Mouse (Mus musculus) bone marrow macrophage, adult 2 months (primary cell): ENCODE results near the gene Unc45a. TPM values are rescaled to one million over a fixed set of nuclear protein-coding genes. Genes with fewer than 3 reads are reported as not detected.

Experiments used
- H3K27ac ChIP-seq: 2 replicates; pipeline ENCODE4 v1.5.1; 2012; ENCODE audit warnings: low read depth, low read length; ENCODE audit not compliant: insufficient read depth
- H3K4me1 ChIP-seq: 2 replicates; pipeline ENCODE4 v1.6.1; 2012; ENCODE audit warnings: low read length; ENCODE audit not compliant: control insufficient read depth, insufficient read depth
- H3K4me3 ChIP-seq: 2 replicates; pipeline ENCODE4 v1.5.1; 2012; ENCODE audit warnings: mild to moderate bottlenecking, low read length, moderate library complexity; ENCODE audit not compliant: insufficient read depth
- CTCF ChIP-seq: IDR thresholded peaks from 2 replicates; pipeline ENCODE4 v1.5.1; 2012; ENCODE audit warnings: low read depth, mild to moderate bottlenecking, low read length, moderate library complexity
- POLR2A ChIP-seq: IDR thresholded peaks from 2 replicates; pipeline ENCODE4 v1.6.1; 2012; ENCODE audit warnings: mild to moderate bottlenecking, low read depth, low read length, borderline replicate concordance
- polyA plus RNA-seq: library from polyadenylated mRNA; stranded (reverse); fragments of >200 nt; gene quantifications from 2 replicates; pipeline ENCODE4 v1.2.4, GENCODE M21; 2012; ENCODE audit not compliant: missing spikeins, insufficient read depth, insufficient read length

Unc45a gene
- polyA plus RNA-seq, 1 experiment: 17.6 TPM

DNA sequence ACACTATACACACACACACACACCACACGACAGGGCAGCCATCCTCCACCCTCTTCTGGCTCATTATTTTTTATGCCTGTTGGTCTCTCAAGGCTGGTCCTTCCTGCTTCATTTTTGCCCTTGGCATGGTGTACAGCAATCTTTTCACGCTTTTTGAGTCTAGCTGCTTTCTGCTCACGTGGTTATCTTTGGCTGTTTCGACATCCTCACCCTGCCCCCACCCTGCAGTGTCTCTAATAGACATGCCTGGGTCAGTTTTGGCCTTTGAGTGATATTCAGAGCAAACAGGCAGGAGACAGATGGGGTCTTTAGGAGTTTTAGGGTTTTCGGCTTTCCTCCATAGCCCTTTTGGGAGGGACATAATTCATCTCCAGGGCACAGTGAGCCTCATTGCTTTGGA, 6.0 kb upstream of the Unc45a start:
- Histone ChIP-seq H3K4me3 (no peak overlapping the region), H3K4me1 (peaks cover 26% of the 10 kb centered on the region), H3K27ac (no peak overlapping the region)
- TF ChIP-seq POLR2A (no peak), CTCF (no peak)

DNA sequence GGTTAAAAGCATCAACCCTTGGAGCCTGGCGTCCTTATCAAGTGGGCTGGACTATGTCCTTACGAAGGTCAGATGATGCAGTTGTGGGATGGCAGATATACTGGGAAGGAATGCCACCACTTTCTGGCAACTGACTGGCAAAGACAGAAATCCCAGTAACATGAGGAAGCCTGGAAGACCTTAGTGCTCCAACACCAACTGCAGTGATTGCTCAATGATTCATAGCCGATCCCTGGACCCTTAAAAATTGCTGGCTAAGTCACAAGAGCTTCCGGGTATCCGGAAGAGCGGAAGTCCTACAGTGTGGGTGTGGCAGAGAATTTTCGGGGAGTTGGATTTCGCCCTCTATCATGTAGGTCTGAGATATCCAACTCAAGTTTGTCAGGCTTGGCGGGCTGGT, 5.4 kb upstream of the Unc45a start:
- Histone ChIP-seq H3K4me1 (peaks cover 26% of the 10 kb centered on the region), H3K27ac (no peak overlapping the region), H3K4me3 (no peak overlapping the region)
- TF ChIP-seq POLR2A: no peak
- no peak for TF ChIP-seq CTCF

DNA sequence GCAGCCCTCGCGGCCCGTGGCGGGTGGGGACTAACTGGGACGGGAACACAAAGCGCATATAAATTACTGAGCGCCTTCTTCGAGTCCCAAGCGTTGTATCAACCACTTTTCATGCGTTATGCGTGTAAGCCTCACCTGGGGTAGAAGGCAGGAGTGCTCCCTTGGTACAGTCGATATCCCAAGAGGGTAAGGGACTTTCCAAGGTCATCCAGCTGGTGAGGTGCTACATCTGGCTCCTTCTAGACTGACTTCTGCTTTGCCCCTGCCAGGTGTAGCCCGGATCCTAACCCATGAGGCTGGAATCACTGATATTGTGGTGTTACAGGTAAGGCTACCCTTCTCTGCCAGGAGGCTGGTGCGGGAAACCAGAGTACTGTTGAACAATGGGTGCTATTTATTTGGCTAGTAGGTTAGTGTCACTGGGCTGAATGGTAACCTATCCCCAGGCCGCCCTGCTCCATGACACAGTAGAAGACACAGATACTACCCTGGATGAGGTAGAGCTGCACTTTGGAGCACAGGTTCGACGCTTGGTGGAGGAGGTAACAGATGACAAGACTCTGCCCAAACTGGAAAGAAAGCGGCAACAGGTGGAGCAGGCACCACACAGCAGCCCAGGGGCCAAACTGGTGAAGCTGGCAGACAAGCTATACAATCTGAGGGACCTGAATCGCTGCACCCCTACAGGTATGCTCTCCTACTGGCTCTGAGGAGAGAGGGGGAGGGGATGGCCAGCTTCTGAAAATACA, 2.6 kb upstream of the Unc45a start:
- Histone ChIP-seq H3K27ac (peak overlapping the region; percentile 22; the same call in 1 of the 2 replicates), H3K4me1 (peaks cover 30% of the 10 kb centered on the region), H3K4me3 (peak overlapping the region; percentile 73)
- TF ChIP-seq POLR2A: no peak
- no peak for TF ChIP-seq CTCF

DNA sequence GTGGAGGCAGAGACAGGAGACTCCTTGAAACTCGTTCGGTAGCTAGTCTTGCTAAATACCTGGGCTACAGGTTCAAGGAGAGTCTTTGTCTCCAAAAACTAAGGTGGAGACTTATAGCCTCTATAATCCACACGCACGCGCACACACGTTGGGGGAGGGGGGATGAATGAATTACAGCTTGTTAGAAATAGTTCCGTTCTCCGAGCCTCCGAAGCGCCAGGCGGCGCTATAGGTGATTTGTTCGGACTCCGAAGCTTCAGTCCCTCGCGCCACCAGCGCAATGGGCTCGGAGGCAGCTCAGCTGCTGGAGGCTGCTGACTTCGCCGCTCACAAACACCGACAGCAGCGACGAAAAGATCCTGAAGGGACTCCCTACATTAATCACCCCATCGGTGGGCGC, 2.1 kb upstream of the Unc45a start, which contains the start of gene Hddc3:
TSS of gene Hddc3 (plus strand) at position 247 of the 400 bp plus-strand sequence.
- H3K4me1 ChIP-seq: peaks cover 30% of the 10 kb centered on the region
- TF ChIP-seq CTCF (peak; percentile 71), POLR2A (0 out of 2 replicates have a peak, but pooled peaks have one; percentile 74)
- peak within 1 kb of the TSS; percentile 73 for H3K4me3 ChIP-seq
- peak within 1 kb of the TSS; percentile 22; the same call in 1 of the 2 replicates for H3K27ac ChIP-seq

DNA sequence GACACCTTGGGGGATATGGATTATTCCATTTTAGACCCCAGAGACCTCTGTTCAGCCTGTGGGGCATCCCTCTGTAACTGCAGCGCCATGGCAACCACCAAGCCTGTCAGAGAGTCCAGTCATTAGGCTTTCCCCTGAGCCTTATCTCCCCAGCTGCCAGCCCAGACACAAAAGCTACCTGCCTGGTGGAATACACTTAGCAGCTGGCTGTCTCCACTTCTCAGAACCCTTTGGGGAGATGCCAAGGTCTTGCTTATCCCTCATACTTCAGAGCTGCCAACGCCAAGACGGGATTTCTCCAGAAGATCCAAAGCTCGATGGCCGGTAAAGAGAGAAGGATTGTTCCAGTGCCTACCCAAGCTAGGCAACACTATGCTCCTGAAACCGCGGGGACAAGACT, 988 bp upstream of the Unc45a start:
- Histone ChIP-seq H3K4me1 (peaks cover 19% of the 10 kb centered on the region), H3K27ac (no peak overlapping the region)

DNA sequence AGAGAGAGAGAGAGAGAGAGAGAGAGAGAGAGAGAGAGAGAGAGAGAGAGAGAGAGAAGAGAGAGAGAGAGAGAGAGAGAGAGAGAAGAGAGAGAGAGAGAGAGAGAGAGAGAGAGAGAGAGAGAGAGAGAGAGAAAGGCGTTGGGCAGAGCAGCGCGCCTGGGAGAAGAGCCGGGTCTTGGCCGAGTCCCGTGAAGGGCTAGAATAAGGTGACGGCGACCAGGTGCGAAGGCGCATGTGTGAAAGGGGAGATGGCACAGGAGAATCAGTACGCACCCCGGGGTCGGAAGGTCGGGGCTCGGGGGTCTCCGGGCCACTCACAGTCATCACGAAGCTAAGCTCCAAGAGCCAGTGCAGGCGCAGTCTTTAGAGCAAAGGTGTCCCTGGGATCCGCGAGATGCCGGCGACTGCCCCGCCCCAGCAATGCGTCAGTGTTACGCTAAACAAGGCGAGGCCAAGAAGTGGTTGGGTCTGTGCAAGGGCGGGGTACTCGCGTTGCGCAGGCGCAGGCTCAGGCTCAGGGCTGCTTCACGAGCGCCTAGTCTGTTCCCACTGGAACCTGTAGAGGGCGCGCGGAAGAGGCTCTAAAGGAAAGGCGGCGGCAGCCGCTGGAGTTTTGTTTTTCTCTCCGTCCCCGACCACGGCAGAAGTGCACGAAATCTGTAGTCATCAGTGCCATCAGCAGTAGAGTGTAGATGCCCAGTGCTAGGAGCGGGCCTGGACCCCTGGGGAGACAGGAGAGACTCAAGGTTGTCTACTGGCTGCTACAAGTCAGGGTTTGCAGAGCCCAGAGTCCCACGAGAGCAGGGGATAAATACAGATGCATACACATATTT, 794 bp downstream of the Unc45a start:
- H3K4me3 ChIP-seq: peak overlapping the region; percentile 64
- TF ChIP-seq CTCF (0 out of 2 replicates have a peak, but pooled peaks have one; percentile 27), POLR2A (no peak)
- H3K27ac ChIP-seq: peak overlapping the region; percentile 58
- H3K4me1 ChIP-seq: peaks cover 11% of the 10 kb centered on the region

More for the DNA sequence above, 988 bp upstream of the Unc45a start:
- no peak overlapping the region for H3K4me3 ChIP-seq
- no peak for TF ChIP-seq POLR2A
- TF ChIP-seq CTCF: no peak

DNA sequence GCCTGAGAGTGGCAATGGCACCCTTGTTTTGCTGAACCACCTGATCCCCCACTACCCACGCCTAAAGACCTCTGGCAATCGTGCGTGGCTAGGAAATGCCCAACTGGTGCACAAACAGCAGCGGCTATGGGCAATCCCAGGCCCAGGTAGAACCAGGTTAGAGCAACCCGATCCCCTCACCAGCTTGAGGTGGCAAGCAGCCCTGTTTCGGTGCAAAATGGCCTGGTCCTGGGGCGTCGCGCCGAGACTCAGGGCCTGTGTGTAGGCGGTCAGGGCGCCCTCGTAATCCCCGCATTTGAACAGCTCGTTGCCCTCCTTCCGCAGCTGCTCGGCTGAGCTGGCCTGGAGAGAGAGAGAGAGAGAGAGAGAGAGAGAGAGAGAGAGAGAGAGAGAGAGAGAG, 1.4 kb downstream of the Unc45a start:
- TF ChIP-seq CTCF (no peak), POLR2A (no peak)
- peak overlapping the region; percentile 64 for H3K4me3 ChIP-seq
- no peak overlapping the region for H3K27ac ChIP-seq
- peaks cover 11% of the 10 kb centered on the region for H3K4me1 ChIP-seq

DNA sequence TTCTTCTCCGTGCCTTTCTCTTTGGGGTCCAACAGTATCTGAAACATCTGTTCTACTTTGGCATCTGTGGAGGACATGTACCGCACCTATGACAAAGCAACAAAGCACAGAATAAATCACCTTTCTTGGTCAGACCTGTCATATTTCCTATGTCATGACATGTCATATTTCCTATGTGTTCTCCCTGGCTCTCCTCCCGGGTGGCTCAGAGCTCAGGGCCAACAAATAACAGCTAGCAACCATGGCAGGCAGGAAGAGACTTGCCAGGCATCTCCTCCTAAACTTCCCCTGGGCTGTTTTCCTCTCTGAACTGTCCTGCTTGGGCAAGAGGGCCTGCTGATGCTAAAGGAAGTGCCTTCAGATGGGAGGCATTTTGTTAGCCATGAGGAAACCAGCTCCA, 3.9 kb downstream of the Unc45a start:
- Histone ChIP-seq H3K27ac (no peak overlapping the region), H3K4me3 (no peak overlapping the region), H3K4me1 (peaks cover 5% of the 10 kb centered on the region)
- no peak for TF ChIP-seq POLR2A
- no peak for TF ChIP-seq CTCF

DNA sequence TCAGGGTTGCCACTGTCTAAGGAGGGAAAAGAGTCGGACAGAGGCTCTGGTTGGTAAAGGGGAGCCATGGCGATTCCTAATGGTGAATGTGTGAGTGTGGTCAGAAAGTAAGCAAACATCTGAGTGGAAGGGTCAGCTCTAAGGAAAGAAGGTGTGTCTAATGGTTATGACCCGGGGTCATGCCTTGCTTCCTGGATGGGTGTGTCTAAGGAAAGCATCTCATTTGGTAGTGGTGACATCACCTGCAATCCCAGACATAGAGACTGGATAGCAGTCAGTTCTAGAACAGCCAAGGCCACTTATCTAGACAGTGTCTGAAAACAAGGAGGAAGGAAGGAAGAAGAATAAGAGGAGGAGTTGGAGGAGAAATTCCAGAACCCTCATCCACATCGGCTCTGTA, 6.0 kb downstream of the Unc45a start:
- H3K4me1 ChIP-seq: peaks cover 5% of the 10 kb centered on the region
- TF ChIP-seq CTCF (no peak), POLR2A (no peak)
- H3K4me3 ChIP-seq: no peak overlapping the region
- H3K27ac ChIP-seq: no peak overlapping the region

DNA sequence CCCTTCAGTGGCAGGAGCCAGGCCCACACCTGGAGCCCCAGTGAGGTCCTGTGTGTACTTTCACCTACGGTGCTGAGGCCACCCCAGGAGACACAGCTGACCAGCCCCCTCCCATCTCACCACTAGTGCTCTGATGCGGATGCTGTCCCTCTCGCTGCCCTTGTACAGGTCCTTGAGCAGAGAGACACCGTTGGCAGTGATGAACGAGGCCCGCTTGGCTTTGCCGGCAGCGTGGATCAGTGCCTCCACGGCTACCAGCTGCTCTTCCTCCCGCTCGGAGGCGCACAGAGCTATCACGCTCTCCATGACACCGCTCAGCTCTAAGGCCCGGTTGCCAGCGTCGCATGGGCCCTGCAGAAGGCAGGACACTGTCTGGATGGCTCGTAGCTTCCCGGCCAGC, 9.4 kb downstream of the Unc45a start:
- Histone ChIP-seq H3K4me1 (no peaks in the 10 kb centered on the region), H3K27ac (no peak overlapping the region), H3K4me3 (no peak overlapping the region)
- TF ChIP-seq POLR2A: no peak
- TF ChIP-seq CTCF: no peak
